Mouse (Mus musculus) naive thymus-derived CD4-positive, alpha-beta T cell, adult 2 months (primary cell): Measurements from ENCODE around the gene Insyn1.

ENCODE experiments used
- DNase-seq: peaks from one replicate; pipeline ENCODE4 v3.0.0-alpha.2; 2011; ENCODE audit warnings: low read depth

Gene Insyn1

GRCm38 (mm10) chr9:58487851-58488801 lies at the start of gene Insyn1:
Gene Insyn1, plus strand, starts transcription at chr9:58488603.
- no peak for DNase-seq

DNA sequence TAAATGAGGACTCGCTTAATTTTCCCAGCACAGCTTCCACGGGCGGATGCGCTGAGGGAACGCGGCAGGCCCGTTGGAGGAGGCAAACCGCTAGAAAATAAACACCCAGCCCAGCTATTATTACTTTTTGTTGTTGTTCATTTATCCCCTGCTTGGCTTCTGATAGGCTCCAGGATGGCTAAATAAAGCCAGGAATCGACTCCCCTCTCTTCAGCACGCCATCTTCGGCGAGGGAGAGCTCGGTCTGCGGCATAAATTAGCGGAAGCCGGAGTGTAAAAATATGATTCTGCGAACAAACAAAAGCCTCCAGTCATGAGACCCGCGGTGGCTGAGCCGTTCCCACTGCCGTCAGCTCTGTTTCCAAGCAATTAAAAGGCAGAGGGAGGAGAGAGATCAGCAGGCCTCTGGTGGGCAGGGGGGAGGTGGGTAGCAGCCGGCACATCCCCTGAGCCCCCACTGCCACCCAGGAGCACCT lies 49.4 kb upstream of the Insyn1 start:
- no peak for DNase-seq

DNA sequence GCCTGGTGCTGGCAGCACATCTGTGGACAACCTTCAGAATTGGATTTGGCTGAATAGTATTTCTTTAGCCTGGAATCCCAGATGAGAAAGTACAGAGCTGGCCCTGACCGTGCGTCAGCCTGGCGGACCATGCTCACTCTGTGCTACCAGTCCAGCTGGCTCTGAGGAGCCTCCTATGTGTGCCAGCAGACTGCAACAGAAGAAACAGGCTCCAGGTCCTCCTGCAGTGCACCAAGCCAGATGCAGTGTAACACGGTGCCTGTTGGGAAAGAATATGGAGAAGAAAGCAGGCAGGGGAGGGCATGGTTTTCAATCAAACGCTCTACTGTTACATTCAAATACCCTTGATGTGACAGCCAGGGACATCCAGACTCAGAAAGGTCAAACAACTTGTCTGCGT lies 48.3 kb upstream of the Insyn1 start:
- no peak for DNase-seq

DNA sequence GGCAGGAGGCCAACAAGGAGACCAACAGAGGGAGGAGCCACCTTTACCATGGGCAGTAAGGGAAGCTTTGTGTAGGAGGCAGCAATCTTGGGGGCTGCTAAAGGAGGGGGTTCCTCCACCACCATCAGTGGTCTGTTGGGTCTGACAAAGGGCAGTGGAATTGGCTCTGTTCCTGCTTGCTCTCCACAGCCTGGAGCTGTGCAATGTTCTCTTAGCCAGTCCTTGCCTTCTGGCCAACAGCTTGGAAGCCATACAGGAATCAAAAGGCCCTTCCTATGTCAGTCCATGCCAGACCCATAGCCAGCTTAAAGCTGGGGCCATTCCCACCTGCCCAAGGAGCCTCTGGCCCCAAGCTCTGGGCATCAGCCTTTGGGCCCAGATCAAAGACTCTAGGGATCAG lies 47.8 kb upstream of the Insyn1 start:
- no peak for DNase-seq

DNA sequence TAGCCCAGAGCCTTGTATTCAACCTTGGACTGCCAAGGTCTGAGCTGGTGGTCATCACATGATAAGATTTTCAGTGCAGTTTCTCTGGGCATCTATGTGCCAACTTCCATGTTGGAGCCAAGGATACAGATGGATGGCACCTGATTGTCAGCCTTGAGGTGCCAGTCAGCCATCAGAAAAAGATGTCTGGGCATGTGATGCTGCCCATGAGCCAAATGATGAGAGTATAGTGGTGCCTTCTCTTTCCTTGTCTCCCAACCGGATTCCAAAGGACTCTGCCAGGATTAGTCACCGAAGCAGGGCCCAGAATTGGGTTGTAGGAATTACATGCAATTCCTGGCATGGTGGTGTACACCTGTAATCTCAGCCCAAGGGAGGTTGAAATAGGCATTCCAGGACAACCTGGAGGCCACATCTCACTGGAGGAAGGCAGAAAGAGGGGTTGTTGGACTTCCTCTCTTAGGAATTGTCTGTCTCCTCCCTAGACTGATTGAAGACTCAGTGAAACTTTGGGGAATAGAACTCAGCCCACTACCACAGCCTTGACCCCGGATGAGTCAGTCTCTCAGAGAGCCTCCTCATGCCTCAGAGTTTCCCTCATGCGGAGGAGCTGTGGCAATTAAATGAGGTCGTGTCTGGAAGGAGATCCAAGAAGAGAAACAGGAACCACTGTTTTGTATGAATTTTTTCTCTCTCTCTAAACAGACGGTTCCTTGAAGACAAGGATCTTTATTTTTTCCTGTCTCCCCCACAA lies 46.9 kb upstream of the Insyn1 start:
- no peak for DNase-seq

DNA sequence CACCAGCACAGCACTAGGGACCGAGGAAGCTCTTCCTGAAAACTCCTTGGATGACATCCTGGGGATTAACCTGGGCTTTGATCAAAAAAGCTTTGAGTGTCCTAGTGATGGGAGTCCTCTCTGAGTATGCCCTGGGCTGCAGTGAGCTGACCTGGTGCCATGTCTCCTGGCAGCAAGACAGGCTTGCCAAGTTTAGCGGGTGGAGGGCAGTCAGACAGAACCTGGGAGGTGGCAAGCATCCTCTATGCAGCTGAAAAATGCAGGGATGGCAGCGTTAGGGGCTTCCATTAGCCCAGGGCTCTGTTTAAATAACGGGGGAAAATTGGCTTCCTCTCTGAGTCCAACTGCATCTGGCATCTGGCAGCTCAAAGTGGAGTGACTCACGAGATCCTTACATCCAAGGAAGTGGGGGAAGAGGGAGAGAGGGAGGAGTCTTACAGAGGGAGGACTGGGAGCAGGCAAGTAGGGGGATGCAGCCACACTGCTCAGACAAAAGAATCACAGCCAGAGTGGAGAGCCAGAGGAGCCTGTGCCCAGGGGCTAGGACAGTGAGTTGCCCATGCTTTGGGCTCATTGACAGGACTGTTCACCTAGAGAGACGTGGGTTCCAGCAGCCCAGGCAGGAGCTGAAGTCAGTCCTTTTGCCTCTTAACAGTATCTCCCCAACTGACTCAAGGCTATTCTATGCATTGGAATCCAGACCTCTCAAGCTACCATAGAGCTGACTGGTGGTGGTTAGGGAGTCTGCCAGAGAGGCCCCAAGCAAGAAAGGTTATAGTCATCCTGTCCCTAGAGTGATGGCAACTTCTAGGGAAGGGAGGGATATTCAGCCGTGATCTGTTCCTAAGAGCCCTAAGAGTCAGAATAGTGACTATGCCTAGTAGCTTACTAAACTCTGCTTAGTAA lies 46.0 kb upstream of the Insyn1 start:
- DNase-seq = no peak

GRCm38 (mm10) chr9:58443061-58443460 lies 45.3 kb upstream of the Insyn1 start:
- DNase-seq = no peak

DNA sequence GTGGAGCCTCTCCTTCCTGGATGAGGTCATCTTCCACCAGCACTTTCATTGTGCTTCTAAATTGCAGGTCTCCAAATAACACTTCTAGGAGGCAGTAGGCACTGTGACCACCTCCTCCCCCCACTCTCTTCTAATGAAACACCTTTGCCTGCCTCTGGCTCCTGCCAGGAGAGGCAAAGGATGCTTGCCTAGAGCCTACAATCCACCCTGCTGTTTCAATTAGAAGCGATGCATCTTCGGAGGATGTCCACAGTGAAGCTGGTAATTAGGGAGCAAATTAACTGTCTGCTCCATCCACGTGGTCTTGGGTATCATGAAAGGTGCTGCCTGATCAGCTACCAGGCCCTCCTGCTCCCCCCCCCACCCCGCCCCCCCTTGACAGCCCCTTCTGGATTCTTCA lies 41.6 kb upstream of the Insyn1 start:
- no peak for DNase-seq

DNA sequence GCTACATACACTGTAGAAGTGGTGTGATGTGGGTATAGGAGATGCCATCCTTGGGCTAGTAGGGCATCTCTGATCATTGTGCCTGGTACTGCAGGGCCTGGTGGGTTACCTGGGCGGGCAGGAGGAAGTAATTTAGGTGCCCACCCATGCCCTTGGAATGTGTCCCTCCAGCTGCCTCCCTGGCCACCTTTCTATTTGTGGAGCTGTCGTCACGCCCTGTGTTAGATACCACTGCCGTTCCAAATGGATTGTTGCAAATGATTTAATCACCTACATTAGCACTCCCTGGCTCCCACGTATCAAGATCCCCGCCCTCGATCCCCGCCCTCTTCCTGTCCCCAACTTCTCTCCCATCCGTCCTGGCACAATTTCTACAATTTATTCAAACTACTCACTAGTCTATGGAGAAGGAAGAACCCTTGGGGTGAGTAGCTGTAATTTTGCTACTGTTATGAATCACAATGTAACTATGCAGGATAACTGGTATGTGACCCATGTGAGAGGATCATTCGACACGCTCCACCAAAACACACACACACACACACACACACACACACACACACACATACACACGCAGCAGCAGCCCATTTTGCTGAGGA lies 40.3 kb upstream of the Insyn1 start:
- no peak for DNase-seq

DNA sequence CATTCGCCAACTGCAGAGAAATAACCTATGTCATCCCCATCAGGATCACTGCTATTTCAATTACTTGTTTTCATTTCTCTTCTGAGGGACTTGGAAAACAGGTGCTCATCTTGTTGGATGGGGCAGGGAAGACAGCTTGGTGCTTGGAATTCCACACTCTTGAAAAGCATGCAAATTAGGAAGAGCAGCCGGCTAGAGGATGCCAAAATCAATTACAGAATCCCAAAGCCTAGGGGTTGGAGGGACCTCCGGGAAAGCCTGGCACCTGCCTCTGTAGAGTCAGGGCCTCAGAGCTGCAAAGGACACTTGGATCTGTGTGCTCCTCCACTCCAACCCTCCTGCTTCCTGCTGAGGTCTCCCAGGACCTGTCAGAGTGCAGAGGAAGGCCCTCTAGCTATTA lies 38.9 kb upstream of the Insyn1 start:
- no peak for DNase-seq

DNA sequence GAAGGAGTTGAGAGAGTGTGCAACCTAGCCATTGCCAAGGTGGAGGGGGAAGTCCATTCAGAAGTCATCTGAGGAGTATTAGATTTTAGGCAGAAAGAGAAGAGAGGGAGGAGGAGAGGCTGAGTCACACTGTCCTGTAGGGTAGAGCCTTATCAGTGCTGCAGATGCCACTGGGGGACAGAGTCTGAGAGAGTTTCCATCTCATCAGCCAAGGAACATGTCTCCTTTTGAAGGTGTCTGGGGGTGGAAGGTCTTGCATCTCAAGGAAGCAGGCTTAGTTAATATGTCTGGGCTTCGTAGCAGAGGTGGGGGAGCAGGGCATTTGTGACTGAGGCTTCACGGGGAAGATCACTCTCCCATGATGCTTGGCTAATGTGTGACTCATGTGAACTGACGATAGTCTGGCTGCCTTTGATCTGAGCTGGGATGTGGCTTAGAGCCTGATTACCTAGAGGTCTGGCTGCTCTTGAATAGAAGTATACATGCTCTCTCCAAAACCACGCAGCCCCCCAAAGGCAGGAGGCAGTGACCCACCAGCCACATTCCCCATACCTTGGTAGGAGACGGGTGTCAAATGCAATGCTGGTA lies 34.5 kb upstream of the Insyn1 start:
- no peak for DNase-seq

GRCm38 (mm10) chr9:58454886-58455285 lies 33.5 kb upstream of the Insyn1 start:
- DNase-seq = no peak

DNA sequence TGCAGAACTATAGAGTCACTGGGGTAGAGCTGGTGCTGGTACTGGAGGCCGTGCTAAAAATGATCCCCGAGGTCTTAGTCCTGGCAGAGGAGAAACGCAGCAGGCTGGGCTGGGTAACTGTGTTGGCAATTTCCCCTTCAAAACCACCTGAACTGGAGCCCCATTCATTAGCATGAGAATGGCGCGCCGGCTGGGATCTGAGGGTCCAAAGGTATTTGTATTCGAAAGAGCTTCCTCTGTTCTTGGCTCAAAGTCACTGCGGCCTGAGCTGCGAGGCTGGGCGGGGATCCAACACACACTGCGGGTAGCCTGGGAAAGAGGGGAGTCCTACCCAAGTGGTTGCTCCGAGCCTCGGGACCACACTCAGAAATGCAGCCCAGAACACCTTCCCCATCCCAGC lies 32.6 kb upstream of the Insyn1 start:
- DNase-seq = no peak

DNA sequence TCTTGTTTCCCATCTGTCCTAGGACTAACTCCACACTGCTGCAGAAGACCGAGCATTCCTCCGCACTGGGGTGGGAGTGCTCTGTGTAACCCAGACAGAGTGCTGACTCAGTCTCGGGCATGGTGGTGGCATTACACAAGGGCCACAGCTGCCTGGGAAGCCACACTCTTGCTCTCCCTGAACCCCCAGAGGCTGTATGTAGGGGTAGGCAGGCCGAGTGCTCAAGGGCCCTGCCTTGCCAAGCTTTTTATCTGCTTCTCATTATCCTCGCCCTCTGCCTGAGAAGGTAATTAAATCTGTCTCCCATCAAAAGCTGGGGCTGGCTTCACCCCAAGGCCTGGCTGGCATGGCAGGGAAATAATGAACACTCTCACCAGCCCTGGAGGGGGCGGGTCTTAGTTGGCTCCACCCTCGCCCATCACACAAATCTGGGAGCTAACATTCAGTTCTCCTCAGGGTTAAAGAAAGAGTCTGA lies 30.9 kb upstream of the Insyn1 start:
- DNase-seq = no peak

- no peak for DNase-seq
Measured at GRCm38 (mm10) chr9:58458341-58458740, 30.1 kb upstream of the Insyn1 start.

GRCm38 (mm10) chr9:58458856-58459553 lies 29.4 kb upstream of the Insyn1 start:
- no peak for DNase-seq

GRCm38 (mm10) chr9:58467345-58468025 lies 20.9 kb upstream of the Insyn1 start:
- DNase-seq = no peak

DNA sequence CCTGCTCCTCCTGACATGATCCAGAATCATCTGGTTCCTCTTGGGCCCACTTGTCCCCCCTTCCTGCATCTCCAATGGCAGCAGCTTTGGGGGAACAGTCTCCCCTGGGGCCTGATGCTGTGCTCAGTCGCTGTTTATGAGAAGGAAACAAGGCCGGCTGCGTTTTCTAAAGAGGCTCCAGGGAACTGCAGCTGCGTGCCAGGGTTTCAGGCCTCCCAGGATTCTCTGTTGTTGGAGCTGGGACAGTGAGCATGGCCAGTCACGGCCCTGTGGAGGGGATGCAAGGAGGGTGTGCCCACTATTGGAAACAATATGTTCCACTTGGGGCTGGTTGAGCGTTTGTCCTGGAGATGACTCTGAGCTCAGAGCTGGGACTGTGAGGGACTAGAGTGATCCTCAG lies 17.9 kb upstream of the Insyn1 start:
- DNase-seq = no peak

- no peak for DNase-seq
Measured at GRCm38 (mm10) chr9:58473211-58473815, 15.1 kb upstream of the Insyn1 start.
